Mouse (Mus musculus): ENCODE results near the gene Phactr1. TPM values are rescaled to one million over a fixed set of nuclear protein-coding genes. Genes with fewer than 3 reads are reported as not detected.
A peak's percentile ranks its signal among the peaks of the same experiment; 100 is the strongest.

Gene Phactr1
- total RNA-seq, 2 experiments from 2014 or later, result 536 to 585 TPM

GRCm38 (mm10) chr13:42992306-42992705, 311.9 kb downstream of the Phactr1 start:
- DNase-seq (ENCODE audit: low spot score in 2 of 2), result peak in 1 of 2 experiments; percentile 47
- intact Hi-C loops (cut with DNase I), result no loop called here

DNA sequence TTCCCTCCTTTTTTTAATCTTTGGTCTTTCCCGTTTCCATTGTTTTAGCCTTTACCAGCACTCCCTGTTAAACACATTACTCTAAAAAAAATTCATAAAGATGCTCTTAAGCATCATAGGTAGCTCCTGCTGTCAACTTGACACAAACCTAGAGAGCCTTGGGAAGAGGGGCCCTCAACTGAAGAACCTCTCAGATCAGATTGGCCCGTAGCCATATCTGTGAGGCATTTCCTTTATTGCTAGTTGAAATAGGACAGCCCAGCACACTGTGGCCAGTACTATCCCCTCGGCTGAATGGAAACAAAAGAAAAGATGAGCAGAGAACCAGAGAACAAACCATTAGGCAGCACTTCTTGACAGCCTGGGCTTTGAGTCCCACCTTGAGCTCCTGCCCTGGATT, 313.9 kb downstream of the Phactr1 start:
- DNase-seq (ENCODE audit: low spot score in 2 of 2), result no peak
- intact Hi-C loops (cut with DNase I), result no loop called here

GRCm38 (mm10) chr13:42996188-42996587, 315.8 kb downstream of the Phactr1 start:
- intact Hi-C loops (cut with DNase I), result no loop called here
- DNase-seq (ENCODE audit: low spot score in 2 of 2), result peak in 1 of 2 experiments; percentile 63

DNA sequence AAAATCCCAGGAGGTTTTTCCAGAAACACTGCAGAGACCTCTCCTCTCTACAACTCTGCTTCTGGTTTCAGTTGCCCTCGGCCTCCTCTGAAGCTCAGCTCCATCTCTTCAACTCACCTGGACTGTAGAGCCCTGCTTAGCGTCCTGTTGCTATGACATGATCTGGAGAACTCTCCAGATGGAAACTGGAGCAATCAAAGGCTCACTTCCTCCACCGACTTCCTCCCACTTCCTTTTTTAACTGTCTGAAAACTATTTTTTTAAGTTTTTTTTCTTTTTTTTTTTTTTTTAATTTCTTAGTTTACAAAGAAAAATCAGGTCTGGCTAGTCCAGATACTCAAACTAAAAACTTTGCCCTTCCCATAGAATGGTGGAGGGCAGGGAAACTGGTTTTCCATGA, 318.9 kb downstream of the Phactr1 start:
- intact Hi-C loops (cut with DNase I), result no loop called here
- no peak for DNase-seq (ENCODE audit: low spot score in 2 of 2)

DNA sequence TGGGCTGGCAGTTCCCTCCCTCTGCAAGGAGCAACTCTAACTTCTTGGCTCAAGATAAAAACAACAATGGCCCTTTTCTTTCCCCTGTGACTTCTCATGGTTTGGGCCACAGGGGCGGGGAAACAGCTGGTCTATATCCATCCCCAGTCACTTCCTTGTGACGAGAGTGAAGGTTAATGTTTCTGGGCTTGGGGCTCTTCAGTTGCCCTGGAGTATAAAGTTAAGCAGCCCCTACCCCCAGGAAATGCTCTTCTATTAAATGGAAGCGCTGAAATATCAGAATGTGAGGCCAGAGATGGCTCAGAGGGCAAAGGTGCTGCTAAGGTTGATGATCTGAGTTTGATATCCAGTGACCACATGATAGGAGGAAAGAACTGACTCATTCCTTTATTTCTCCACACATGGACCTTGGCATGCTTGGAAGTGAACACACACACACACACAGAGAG, 324.7 kb downstream of the Phactr1 start:
- intact Hi-C loops (cut with DNase I), result no loop called here
- no peak for DNase-seq (ENCODE audit: low spot score in 2 of 2)

- no peak for DNase-seq (ENCODE audit: low spot score in 2 of 2)
- intact Hi-C loops (cut with DNase I), result no loop called here
Observed at GRCm38 (mm10) chr13:43008466-43008865, 328.0 kb downstream of the Phactr1 start.

GRCm38 (mm10) chr13:43009596-43009995, 329.2 kb downstream of the Phactr1 start:
- intact Hi-C loops (cut with DNase I), result no loop called here
- no peak for DNase-seq (ENCODE audit: low spot score in 2 of 2)

- intact Hi-C loops (cut with DNase I), result no loop called here
- DNase-seq (ENCODE audit: low spot score in 2 of 2), result no peak
Observed at GRCm38 (mm10) chr13:43011516-43011915, 331.1 kb downstream of the Phactr1 start.

- no peak for DNase-seq (ENCODE audit: low spot score in 2 of 2)
- intact Hi-C loops (cut with DNase I), result no loop called here
Observed at GRCm38 (mm10) chr13:43013984-43014383, 333.6 kb downstream of the Phactr1 start.

GRCm38 (mm10) chr13:43015768-43016167, 335.3 kb downstream of the Phactr1 start:
- intact Hi-C loops (cut with DNase I), result no loop called here
- no peak for DNase-seq (ENCODE audit: low spot score in 2 of 2)

DNA sequence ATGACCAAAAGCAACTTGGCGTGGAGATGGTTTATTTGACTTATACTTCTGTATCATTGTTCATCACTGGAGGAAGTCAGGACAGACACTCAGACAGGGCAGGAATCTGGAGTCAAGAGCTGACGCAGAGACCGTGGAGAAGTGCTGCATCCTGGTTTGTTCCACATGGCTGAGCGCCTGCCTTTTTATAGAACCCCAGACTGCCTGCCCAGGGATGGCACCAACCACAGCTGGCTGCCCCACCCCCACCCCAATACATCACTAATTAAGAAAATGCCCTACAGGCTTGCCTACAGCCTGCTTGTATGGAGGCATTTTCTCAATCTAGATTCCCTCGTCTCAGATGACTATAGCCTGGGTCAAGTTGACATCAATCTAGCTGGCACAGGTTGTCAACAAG, 338.4 kb downstream of the Phactr1 start:
- no peak for DNase-seq (ENCODE audit: low spot score in 2 of 2)
- intact Hi-C loops (cut with DNase I), result no loop called here

DNA sequence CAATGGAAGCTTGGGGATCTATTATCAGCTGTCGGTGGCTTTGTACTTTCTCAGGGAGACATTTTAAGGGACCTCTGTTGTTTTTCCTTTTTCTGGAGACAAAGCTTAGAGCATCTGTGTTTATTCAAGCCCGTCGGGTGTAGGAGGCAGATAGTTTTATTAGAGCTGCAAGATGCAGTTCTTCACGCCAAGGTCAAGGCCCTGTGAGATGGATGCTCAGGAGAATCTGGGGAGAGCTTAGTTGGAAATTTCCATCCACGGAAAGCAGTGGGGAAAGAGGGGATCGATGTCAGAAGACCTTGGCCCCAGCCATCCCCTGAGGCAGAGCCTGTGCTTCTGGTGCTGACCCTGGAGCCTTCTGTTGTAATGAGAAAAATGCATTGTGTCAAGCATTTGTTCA, 340.6 kb downstream of the Phactr1 start:
- intact Hi-C loops (cut with DNase I), result no loop called here
- DNase-seq (ENCODE audit: low spot score in 2 of 2), result no peak

- intact Hi-C loops (cut with DNase I), result no loop called here
- DNase-seq (ENCODE audit: low spot score in 2 of 2), result no peak
Observed at GRCm38 (mm10) chr13:43023005-43023404, 342.6 kb downstream of the Phactr1 start.

DNA sequence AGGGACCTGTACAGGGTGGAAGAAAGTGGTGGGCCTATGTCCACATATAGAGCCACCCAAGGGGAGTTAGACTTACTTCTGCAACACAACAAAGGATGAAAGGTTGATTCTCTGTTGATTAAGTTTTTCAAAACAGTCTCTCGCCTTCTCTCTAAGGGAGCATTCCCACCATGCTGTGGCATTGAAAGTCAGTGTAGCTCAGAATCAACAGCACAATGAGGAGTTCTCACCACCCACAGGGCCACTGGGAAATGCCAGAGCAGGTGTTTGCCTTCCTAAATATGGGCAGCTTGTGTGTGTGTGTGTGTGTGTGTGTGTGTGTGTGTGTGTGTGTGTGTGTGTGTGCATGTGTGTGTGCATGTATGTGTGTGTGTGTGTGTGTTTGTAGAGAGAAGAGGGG, 347.1 kb downstream of the Phactr1 start:
- DNase-seq (ENCODE audit: low spot score in 2 of 2), result no peak
- intact Hi-C loops (cut with DNase I), result no loop called here

GRCm38 (mm10) chr13:43030222-43030621, 349.8 kb downstream of the Phactr1 start:
- DNase-seq (ENCODE audit: low spot score in 2 of 2), result peak in 1 of 2 experiments; percentile 50
- intact Hi-C loops (cut with DNase I), result no loop called here

DNA sequence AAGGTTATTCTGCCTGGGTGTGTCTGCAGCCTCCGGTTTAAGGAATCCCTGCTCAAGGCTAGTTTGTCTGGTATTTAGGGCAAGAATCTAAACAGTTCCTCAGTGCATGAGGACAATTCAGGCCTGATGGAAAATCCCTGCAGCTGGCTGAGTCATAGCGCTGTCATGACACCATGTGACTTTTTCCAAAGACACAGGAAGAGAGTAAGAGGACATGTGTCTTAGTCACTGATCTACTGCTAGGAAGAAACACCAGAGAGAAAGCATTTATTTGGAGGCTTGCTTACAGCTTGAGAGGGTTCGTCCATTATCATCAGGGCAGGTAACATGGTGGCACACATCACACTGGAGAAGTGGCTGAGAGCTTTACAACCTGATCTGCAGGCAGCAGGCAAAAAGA, 352.0 kb downstream of the Phactr1 start:
- intact Hi-C loops (cut with DNase I), result no loop called here
- peak in 1 of 2 experiments; percentile 60 for DNase-seq (ENCODE audit: low spot score in 2 of 2)

- intact Hi-C loops (cut with DNase I), result no loop called here
- peak in 1 of 2 experiments; percentile 36 for DNase-seq (ENCODE audit: low spot score in 2 of 2)
Observed at GRCm38 (mm10) chr13:43036510-43036909, 356.1 kb downstream of the Phactr1 start.

- DNase-seq (ENCODE audit: low spot score in 2 of 2), result peak in 1 of 2 experiments; percentile 71
- intact Hi-C loops (cut with DNase I), result no loop called here
Observed at GRCm38 (mm10) chr13:43042766-43043165, 362.3 kb downstream of the Phactr1 start.

- DNase-seq (ENCODE audit: low spot score in 2 of 2), result peak in 1 of 2 experiments; percentile 54
- intact Hi-C loops (cut with DNase I), result no loop called here
Observed at GRCm38 (mm10) chr13:43048553-43048952, 368.1 kb downstream of the Phactr1 start.

GRCm38 (mm10) chr13:43053201-43053600, 372.8 kb downstream of the Phactr1 start:
- DNase-seq (ENCODE audit: low spot score in 2 of 2), result no peak
- intact Hi-C loops (cut with DNase I), result no loop called here

- intact Hi-C loops (cut with DNase I), result no loop called here
- no peak for DNase-seq (ENCODE audit: low spot score in 2 of 2)
Observed at GRCm38 (mm10) chr13:43055136-43055535, 374.7 kb downstream of the Phactr1 start.

GRCm38 (mm10) chr13:43057104-43057503, 376.7 kb downstream of the Phactr1 start:
- no peak for DNase-seq (ENCODE audit: low spot score in 2 of 2)

More at GRCm38 (mm10) chr13:43057104-43057503, 376.7 kb downstream of the Phactr1 start:
- intact Hi-C loops (cut with DNase I), result no loop called here

Measured in left cerebral cortex, postnatal 25 days (tissue).